Mouse (Mus musculus) lung, postnatal 36 days (tissue): ENCODE measurements at regions not wholly inside any gene's neighbourhood (a gene's known extent, or its start where the extent isn't known, plus 50 kb on each side); places are given as distances from the start of the nearest gene placed in this dataset.

Experiments used
- DNase-seq: peaks from one replicate; pipeline ENCODE4 v3.0.0; 2022; ENCODE audit warnings: mixed read lengths

DNA sequence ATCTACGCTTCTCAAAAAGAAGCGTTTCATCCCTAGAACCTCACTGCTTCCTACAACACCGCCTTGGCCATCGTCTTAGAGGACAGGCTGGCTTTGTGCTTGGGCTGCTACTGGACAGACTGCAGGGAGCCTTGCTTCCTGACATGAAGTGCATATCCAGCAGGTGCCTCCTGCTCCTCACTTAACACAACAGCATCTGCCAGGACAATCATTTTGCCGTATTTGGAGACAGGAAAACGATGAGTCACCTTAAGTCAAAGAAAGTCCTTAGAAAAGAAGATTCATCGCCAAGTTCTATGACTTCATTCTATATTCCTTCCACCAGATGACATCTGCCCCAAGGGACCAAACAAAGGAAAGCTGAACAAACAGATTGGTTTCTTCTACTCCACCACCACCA lies 98.5 kb upstream of the Sgk1 start:
- DNase-seq = no peak

DNA sequence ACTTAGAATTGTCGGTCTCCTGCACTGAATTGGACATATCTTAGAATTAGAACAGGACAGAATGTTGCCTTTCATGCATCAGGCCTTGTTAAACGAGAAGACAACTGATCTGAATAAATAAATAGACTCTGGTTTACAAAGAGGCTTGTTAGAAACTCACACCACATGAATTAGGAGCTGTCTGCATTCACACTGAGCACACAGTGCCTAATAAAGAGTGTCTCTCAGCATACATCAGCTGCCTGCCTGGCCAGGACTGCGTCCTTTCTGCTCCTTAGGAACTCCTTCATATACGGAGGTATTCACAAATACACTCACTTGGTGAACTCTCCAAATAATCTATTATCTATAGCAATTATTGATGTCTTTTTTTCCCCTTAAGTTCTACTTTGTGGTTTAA lies 96.9 kb upstream of the Sgk1 start:
- no peak for DNase-seq

- DNase-seq = no peak
Measured at GRCm38 (mm10) chr10:21785785-21786184, 96.2 kb upstream of the Sgk1 start.

DNA sequence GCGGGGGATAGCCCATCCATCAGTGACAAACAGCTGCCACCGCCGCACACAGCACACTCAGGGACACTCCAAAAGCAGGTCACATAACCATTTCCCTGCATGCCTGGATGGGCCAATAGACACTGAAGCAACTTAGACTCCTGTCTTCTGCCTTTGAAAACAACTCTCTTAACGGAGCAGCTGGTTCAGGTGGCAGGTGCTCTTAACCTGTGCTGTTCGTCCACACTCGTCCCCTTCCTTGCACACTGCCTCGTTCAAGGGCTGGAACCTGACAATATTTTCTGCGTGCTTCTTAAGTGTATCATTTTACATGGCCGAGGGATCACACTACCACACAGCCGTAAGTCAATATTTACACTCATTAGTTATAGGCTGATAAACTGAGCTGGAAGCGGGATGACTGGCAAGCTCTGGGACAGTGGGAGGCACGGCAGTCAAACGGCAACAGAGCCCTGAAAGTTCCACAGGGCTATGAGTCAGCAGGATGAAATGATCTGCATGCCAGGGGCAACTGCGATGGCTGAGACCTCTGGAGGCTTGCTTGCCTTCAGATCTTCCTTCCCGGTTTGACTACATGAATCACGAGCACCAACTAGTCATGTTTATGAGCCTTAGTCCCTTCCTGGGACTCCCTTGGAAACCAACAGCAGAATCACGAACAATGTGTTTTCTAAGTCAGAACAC lies 92.0 kb upstream of the Sgk1 start:
- DNase-seq = no peak

DNA sequence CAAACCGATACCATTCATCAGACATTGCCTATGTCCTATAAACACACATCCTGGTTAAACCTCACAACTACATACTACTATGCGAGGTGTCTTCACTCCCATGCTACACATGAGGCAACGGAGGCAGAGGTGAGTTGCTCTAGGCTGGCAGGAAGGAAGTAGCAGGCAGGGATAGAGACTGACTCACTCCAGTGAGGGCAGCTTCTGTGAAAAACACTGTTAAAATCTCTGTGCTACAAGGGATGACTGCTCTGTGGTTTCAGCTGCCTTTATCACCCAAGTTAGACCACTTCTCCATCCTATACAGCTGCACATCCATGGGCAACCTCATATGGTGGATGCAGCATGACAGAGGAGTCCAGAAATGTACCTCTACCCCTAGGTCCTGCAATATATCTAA lies 91.0 kb upstream of the Sgk1 start:
- DNase-seq = no peak

GRCm38 (mm10) chr10:21792431-21792830 lies 89.6 kb upstream of the Sgk1 start:
- DNase-seq = no peak

DNA sequence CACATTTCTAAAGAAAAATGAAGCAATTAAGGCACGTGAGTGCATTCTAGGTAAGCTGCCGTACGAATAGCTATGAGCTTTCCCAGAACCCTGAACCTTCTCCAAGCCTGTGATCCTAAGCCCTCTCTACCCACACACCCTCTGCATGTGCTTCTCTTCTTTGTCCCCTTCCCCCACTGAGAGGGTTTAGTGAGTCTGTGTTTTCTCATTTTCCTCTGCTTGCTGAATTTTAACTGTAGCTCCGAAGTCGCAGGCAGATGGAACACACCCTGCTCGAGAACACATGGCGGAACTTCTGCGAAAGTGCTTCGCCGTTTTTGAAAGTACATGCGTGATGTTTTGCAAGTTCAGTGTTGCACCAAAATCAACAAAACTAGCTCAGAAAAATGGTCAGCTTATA lies 88.3 kb upstream of the Sgk1 start:
- DNase-seq = no peak

DNA sequence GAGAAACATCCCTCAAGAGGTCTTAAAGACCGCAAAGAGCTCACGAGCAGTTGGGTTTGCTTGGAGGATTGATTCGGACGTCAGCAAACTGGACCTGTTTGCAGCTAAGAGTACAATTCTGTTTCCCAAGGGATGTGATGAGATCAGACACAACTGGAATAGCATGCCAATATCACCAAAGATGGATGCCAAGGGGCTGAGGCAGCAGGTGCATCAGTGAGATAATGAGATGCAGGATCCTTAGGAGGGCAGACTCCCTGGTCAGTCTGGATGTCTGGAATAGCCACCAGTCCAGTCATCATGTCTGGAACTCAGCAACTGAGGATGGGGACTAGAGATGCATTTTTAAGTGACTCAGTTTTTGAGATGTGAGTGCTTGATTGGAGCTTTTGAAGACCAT lies 85.6 kb upstream of the Sgk1 start:
- DNase-seq = no peak

- DNase-seq = no peak
Measured at GRCm38 (mm10) chr10:21798103-21798502, 83.9 kb upstream of the Sgk1 start.

DNA sequence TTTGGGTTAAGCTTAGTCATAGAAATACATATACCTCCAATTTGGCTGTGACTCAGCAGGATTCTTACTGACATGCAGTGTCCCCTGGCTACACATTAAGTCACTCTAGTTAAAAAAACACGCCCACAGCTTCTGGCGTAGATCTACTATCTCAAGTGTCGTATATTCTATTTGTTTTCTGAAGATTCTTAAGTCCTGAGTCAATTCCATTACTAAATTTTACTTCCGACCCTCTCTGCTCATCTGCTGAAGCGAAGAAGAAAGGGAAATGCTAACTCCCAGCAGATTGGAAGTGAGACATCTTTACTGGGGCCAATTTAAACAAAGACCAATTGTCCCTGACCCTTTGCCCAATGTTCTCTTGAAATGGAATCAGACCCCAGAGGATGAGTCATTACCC lies 80.4 kb upstream of the Sgk1 start:
- no peak for DNase-seq

DNA sequence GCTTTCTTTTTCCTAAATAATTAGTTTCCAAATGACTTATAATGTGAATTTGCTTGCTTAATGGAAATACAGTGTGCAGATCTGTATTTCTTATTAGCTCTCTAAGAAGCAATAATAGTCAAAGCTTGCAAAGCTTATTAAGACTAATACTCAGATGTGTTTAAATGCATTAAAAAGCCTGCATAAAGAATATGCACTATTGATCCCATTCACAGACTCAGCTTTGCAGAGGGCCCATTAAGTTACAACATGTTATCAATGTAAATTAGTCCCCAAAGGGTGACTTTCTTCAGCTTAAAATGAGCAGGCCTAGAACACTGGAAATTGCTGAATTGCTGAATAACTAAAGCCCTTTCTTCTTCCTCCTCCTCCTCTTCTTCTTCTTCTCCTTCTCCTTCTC lies 78.8 kb upstream of the Sgk1 start:
- DNase-seq = no peak

- DNase-seq = no peak
Measured at GRCm38 (mm10) chr10:21804761-21805160, 77.2 kb upstream of the Sgk1 start.

GRCm38 (mm10) chr10:21805606-21806005 lies 76.4 kb upstream of the Sgk1 start:
- DNase-seq = no peak

GRCm38 (mm10) chr10:21806716-21807115 lies 75.3 kb upstream of the Sgk1 start:
- DNase-seq = no peak

DNA sequence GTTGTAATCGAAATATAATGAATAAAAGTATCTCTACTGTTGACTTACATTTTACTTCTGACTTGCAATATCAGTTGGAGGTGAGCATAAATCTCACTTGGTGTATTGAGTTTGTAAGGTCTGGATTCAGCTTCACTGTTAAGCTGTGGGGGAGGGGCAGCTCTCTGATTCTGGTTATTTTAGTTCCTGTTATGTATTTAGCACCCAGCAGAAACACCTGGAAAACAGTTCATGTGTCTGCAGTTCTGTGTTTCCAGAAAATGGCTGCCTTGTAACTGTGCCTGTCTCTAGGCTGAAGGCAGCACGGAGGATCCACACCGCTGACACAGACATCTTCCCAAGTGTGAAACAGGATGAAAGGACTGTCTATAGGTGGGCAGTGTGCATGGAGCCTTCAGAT lies 62.3 kb upstream of the Sgk1 start:
- DNase-seq = no peak

GRCm38 (mm10) chr10:21821421-21821820 lies 60.6 kb upstream of the Sgk1 start:
- DNase-seq = no peak

GRCm38 (mm10) chr10:21824418-21825025 lies 57.5 kb upstream of the Sgk1 start:
- DNase-seq = no peak

- no peak for DNase-seq
Measured at GRCm38 (mm10) chr10:21826793-21827504, 55.0 kb upstream of the Sgk1 start.

GRCm38 (mm10) chr10:21827505-21827844 lies 54.5 kb upstream of the Sgk1 start:
- DNase-seq = no peak

DNA sequence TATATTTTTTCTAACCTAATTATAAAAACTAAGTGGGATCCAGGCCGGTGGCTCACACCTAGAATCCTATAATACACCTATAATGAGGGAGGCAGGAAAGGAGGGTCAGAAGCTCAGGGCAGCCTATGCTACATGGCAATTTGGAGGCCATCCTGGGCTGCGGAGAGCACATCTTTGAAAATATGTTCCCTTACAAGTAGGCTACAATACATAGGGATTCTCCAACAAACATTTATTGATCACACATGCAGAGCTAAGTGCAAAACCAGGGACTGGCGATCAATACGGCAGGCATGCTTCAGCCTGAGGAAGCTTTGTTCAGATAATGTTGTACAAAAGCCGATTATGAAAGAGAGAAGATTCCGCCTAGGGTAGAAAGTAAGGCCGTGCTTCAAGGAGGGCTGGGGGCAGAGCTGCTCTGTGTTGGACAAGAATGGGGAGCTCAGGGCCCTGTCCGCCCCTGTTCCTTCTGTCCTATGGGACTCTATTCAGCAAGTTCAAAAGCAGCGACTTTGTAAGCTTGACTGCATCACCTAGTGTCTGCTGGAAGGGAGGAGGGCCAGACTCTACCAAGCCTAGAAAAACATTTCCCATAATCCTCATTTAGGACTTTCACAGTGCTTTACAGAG lies 53.4 kb upstream of the Sgk1 start:
- no peak for DNase-seq

GRCm38 (mm10) chr10:21829062-21829731 lies 52.8 kb upstream of the Sgk1 start:
- DNase-seq = peak; percentile 35

- DNase-seq = no peak
Measured at GRCm38 (mm10) chr10:21831002-21831696, 50.8 kb upstream of the Sgk1 start.
